Mouse (Mus musculus) heart, postnatal 0 days (tissue): ENCODE results near the gene Nhp2.

Experiments
- CTCF ChIP-seq: IDR thresholded peaks from 2 replicates; pipeline ENCODE4 v1.5.1; 2016; ENCODE audit warnings: antibody characterized with exemption, control low read depth, low read depth
- EP300 ChIP-seq: IDR thresholded peaks from 2 replicates; pipeline ENCODE4 v1.6.1; 2016; ENCODE audit warnings: antibody characterized with exemption, low read depth

GRCm38 (mm10) chr11:51585608-51586252 is 33.8 kb upstream of the Nhp2 start:
- TF ChIP-seq CTCF (no peak), EP300 (no peak)
